Mouse (Mus musculus) urinary bladder, postnatal 14 days (tissue): ENCODE measurements around the gene Scn3a.
"Not testable (repeated sequence)": the region's sequence is repeated elsewhere in the genome, so short reads cannot be mapped to it uniquely, and the experiment has no call there.

Source experiments
- DNase-seq: peaks from one replicate; pipeline ENCODE4 v3.0.0; 2021; ENCODE audit warnings: low spot score

Gene Scn3a

GRCm38 (mm10) chr2:65490450-65490849 lies 77.0 kb downstream of the Scn3a start:
- DNase-seq: no peak

DNA sequence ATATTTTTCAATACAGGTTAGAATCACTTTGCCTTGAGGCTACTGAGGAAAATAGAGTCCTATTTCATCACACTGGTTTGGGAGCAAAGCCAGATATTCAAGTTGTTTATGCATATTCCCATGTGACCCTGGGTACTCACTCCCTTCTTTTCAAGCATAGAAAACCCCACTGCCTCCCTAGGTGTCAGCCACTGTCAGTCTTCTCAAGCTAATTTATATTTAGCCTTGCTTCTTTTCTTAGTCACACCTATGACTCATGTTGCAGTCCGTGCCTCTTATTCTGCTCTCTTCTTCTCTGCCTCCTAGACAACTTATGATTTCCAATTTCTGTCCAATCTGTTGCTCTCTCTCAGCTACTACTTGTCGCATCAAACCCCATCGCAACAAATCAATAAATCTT lies 84.0 kb downstream of the Scn3a start:
- no peak for DNase-seq

GRCm38 (mm10) chr2:65481007-65481672 lies 86.3 kb downstream of the Scn3a start:
- no peak for DNase-seq

DNA sequence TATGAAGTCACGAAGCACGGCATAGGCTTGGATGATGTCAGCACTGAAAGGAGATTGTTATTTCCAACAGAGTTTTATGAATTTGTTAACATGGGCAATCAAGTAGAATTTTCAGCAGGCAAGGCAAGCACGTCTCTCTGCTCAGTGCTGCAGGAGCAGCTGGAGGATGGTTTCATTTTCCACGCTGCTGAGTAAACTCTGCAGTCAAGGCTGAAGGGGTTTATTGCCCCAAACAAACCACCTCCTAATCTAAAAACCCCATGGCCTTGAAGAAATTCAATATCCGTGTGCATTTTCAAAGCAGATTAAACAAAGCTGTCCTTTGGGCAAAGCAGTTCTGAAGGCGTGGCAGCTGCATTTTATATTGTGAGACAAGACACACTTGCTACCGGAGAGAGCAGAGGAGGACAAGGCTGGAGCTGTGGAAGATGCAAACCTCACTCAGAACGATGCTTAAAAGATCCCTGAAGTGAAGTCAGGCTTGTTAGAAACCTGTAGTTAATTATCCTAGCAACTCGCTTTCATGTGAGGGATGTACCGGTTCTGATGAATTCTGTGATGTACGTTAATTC lies 96.0 kb downstream of the Scn3a start:
- no peak for DNase-seq

DNA sequence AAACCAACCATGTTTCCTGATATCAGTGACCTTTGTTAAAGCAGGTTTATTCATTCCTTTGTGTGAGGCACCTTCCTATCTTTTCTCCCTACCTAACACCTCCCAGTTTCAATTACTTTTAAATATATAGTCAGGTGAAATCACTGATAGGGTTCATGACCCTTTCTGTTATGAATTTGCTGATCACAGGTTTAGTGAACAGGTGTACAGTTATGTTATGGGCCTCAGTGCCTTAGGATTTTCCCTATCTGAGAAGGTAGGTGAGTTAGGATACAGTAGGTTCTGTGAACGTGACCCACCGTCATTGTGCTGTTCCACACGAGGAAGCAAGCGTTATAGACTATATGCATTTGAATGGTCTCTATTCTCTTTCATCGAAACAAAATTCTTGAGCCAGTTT lies 101.7 kb downstream of the Scn3a start:
- no peak for DNase-seq

DNA sequence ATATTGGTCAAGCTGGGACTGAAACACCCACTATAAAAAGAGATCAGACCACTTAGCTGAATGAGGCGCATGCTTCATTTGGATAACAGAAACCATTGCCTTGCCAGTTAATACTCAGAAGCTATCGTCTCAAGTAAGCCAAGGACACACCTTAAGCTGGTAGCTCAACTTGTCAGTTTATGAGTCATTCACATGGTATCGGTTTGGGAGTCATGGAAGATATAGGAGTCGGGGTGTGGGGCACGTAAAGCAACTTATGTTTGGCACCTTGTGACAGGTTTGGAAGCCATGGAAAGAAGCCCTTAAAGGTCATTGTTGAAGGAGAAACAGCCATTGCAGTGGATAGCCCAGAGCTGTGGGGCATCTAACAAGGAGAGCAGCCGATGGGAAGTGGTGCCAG lies 113.7 kb downstream of the Scn3a start:
- DNase-seq: no peak

- DNase-seq: not testable (repeated sequence)
Observed at GRCm38 (mm10) chr2:65451401-65452078, 115.9 kb downstream of the Scn3a start.

GRCm38 (mm10) chr2:65450449-65451360 lies 116.7 kb downstream of the Scn3a start:
- no peak for DNase-seq

GRCm38 (mm10) chr2:65449126-65449828 lies 118.2 kb downstream of the Scn3a start:
- DNase-seq: no peak

DNA sequence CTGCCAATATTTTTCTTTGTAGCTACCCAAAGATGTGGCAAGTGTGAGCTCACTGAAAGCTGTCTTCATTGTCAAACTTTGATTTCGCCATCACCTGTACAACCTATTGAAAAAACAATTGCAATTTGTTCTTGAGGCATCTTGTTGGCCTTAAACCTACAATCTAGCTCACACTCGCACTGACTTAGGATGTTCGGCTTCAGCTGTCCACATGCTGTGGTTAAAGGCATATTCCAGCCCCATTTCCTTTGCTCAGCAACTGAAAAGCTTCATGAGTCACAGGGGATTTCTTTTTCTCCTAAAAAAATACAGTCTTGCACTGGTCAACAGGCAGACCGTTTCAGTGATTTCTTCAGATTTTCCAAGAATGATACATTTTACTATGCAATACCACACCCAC lies 124.3 kb downstream of the Scn3a start:
- DNase-seq: no peak

DNA sequence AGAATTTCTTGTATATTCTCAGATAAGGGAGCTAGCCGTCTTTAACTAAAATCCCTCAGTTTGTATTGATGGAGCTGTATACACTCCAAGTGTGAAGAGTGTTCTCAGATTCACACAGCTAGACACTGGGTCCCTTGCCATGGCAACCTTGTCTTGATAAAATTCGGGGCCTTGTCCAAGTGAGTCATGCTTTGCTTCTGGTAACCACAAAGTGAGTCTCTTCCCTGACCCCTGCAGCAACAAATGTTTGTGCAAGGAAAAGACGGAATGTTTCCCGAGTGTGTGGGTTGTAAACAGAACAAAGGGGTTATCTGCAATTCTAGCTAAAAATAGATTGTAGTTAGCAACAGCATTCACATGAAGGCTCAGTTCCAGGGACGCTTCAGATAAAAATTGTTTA lies 125.9 kb downstream of the Scn3a start:
- no peak for DNase-seq

- no peak for DNase-seq
Observed at GRCm38 (mm10) chr2:65441110-65441509, 126.3 kb downstream of the Scn3a start.

DNA sequence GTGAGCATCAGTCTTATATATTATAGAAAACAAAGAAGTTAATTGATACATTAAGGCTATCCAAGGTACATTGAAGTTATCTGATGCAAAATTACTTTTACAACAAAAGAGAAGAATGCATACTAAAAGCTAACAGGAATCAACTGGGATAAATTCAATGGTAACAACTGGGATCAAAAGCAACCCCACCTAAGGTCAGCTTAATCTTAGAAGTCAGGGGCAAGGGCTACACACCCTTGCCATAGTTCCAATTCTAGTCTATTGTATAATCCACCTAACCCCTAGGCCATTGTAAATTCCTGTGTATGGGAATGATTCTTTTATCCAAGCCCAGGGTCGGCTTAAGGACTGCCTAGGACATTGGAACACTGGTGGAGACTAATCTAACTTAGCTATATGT lies 130.5 kb downstream of the Scn3a start:
- DNase-seq: no peak

- no peak for DNase-seq
Observed at GRCm38 (mm10) chr2:65423501-65423900, 143.9 kb downstream of the Scn3a start.

DNA sequence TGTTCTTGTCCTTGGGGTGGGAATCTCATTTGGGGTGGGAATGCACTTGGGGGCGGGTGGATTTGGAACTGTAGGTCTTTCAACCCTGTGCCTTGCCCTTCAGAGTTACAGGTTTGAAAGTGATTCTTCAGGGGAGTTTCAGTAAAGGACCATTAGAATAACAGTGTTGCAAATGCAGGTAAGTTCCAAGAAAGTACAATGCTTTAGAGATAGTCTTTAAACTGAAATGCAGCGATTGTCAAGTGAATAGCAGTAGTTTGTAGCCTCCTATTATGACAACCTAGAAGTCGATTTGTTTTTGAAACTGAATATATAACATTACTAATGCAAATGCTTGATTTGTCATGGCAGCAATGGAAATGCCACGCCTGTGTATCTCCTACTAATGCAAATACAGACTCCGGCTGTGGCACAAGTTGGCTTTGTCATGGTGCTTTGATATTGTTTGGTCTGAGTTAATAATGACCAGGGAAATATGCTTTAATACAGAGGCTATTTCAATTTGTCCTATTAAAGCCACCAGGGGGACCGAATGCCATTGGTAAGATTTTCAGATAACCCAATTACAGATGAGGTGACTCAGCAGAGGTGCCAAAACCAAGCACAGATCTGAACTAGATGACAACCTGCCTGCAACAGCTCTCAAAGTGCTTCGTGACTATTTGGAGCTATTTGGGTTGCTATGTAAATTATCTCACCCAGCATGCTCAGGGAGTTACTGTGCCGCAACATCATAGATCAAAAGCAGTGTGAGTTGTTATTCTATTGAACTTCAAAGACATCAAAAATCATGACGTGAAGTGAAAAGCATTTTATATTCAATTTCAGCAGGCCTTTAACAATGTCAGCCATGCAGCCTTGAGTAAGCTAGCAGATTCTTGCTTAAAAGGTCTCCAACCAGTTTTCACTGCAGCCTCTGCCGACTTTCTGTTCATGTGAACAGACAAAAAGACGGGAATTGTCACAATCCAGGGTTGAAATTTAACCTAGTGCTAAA lies 145.9 kb downstream of the Scn3a start:
- DNase-seq: no peak

DNA sequence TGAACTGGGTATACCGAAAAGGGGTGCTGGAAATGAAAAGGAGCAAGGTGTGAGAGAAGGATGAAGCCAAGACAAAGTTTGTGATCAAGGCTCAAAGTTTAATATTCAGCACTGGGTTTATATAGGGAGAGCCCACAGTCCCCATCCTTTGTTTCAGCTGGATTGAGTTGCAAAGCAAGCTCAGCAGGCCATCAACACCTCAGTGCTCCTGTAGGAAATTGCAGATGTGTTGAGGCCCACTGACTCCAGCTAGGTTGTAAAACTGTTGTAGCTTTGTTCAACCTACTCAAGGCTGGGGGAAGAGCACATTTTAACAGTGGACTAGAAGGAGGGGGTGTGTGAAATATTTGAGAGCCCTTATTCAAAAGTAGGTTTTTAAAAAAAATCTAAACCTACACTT lies 148.8 kb downstream of the Scn3a start:
- no peak for DNase-seq

DNA sequence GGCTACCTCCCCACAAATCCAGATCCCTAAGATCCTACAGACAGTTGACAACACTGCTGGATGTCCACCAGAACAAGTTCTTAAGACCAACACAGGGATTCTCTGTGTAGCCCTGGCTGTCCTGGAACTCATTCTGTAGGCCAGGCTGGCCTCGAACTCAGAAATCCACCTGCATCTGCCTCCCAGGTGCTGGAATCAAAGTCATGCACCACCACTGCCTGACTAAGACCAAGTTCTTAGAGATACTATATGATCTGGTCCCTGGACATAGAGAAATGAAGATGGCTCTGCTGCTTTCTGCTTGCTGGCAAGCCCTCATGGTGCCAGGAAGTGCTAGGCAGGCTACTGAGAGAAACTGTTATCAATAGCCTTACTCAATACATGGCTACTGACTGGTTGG lies 150.9 kb downstream of the Scn3a start:
- no peak for DNase-seq

DNA sequence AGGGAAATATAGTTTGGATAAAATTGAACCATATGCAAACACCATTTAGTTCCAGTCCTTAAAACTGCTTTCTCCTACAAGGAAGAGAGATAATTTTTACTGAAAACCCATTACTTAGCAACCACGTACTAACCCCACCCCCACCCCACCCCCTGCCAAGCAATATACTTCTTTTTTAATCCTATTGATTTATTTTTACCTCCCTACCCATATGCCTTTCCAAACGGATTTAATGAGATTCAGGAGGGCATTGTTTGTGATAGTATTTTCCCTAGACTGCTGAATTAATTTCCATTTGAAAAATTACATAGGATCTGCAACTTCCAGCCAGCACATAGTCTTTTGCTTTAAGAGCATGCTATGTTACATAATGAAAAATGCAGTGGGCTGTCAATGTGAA lies 152.1 kb downstream of the Scn3a start:
- DNase-seq: no peak

- no peak for DNase-seq
Observed at GRCm38 (mm10) chr2:65414806-65415281, 152.6 kb downstream of the Scn3a start.

DNA sequence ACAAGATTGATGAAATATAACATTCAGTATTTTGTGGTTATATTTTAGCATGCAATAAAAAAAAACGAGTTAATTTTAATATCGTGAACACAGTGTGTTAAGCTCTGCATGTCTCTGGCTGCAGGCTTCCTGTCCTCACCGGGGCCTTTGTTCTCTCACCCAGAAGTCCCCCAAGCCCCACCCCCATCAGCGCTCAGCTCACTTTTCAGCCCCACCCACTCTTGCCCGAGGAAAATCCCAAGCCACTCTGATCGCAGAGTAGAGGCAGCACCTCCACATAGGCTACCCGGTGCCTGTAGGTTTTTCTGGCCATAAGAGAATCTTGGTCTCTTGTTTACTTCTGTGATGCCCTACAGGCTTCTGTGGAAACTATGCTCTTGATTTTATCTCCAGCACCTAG lies 153.2 kb downstream of the Scn3a start:
- peak; percentile 8 for DNase-seq

GRCm38 (mm10) chr2:65413746-65414145 lies 153.7 kb downstream of the Scn3a start:
- DNase-seq: no peak
